Mouse (Mus musculus) c-Kit-positive CD71-positive TER-119-negative erythroid progenitor cells, embryonic 14.5 days (primary cell): ENCODE data around the gene Tspan5.
A peak's percentile ranks its signal among the peaks of the same experiment; 100 is the strongest.

ENCODE experiments used
- DNase-seq: peaks from one replicate; pipeline ENCODE4 v3.0.0-alpha.2; 2013; ENCODE audit warnings: low read depth

Tspan5 gene

GRCm38 (mm10) chr3:138771549-138772333 is 29.7 kb downstream of the Tspan5 start:
- peak; percentile 46 for DNase-seq

GRCm38 (mm10) chr3:138773871-138774606 is 32.0 kb downstream of the Tspan5 start:
- no peak for DNase-seq

- no peak for DNase-seq
These were observed 32.6 kb downstream of the Tspan5 start for GRCm38 (mm10) chr3:138774607-138774943.

- DNase-seq, result no peak
These were observed 34.1 kb downstream of the Tspan5 start for GRCm38 (mm10) chr3:138775926-138776715.

GRCm38 (mm10) chr3:138781492-138781891 is 39.5 kb downstream of the Tspan5 start:
- DNase-seq, result no peak

GRCm38 (mm10) chr3:138783859-138784640 is 42.1 kb downstream of the Tspan5 start:
- DNase-seq, result no peak

- no peak for DNase-seq
These were observed 42.6 kb downstream of the Tspan5 start for GRCm38 (mm10) chr3:138784641-138785025.

GRCm38 (mm10) chr3:138787758-138788488 is 45.9 kb downstream of the Tspan5 start:
- no peak for DNase-seq

- no peak for DNase-seq
These were observed 46.5 kb downstream of the Tspan5 start for GRCm38 (mm10) chr3:138788489-138788850.

- DNase-seq, result no peak
These were observed 47.3 kb downstream of the Tspan5 start for GRCm38 (mm10) chr3:138789275-138789674.

GRCm38 (mm10) chr3:138794533-138794932 is 52.5 kb downstream of the Tspan5 start:
- no peak for DNase-seq

- no peak for DNase-seq
These were observed 54.0 kb downstream of the Tspan5 start for GRCm38 (mm10) chr3:138795951-138796350.

GRCm38 (mm10) chr3:138796583-138796982 is 54.6 kb downstream of the Tspan5 start:
- DNase-seq, result no peak

- no peak for DNase-seq
These were observed 58.8 kb downstream of the Tspan5 start for GRCm38 (mm10) chr3:138800664-138801411.

GRCm38 (mm10) chr3:138801661-138802060 is 59.7 kb downstream of the Tspan5 start:
- DNase-seq, result no peak

GRCm38 (mm10) chr3:138802722-138803443 is 60.9 kb downstream of the Tspan5 start:
- DNase-seq, result no peak

- DNase-seq, result no peak
These were observed 61.6 kb downstream of the Tspan5 start for GRCm38 (mm10) chr3:138803444-138804085.

- no peak for DNase-seq
These were observed 62.4 kb downstream of the Tspan5 start for GRCm38 (mm10) chr3:138804104-138805048.
